Mouse (Mus musculus): ENCODE measurements around the gene Apopt1.

- TF ChIP-seq CTCF (IDR thresholded peaks at IDR 0.05; ENCODE audit: borderline replicate concordance, extremely low read depth, insufficient read depth, insufficient read length): no peak
- TF ChIP-seq POLR2A (IDR thresholded peaks at IDR 0.05; ENCODE audit: borderline replicate concordance, extremely low read depth, insufficient read depth, insufficient read length, poor library complexity, severe bottlenecking): no peak
Measured at GRCm38 (mm10) chr12:111720222-111720621, 7.2 kb downstream of the Apopt1 start.

Data from brain, embryonic 14.5 days (tissue).